Mouse (Mus musculus): ENCODE data around the gene Umad1.

- TF ChIP-seq CTCF (IDR thresholded peaks at IDR 0.05; ENCODE audit: low read depth) (no peak), EP300 (IDR thresholded peaks at IDR 0.05; ENCODE audit: low read depth) (peak; percentile 22)
Measured at GRCm38 (mm10) chr6:8488249-8488648, 229.2 kb downstream of the Umad1 start.
